Mouse (Mus musculus) frontal cortex, postnatal 14 days (tissue): Measurements from ENCODE around the gene Serpine2.

Source experiments
- DNase-seq, 2 experiments: peaks; one replicate each; pipeline ENCODE4 v3.0.0; 2022; ENCODE audit warnings: low spot score in 2 of 2

Serpine2 gene

GRCm38 (mm10) chr1:79757597-79757996 lies 103.4 kb downstream of the Serpine2 start:
- no peak for DNase-seq

GRCm38 (mm10) chr1:79757161-79757560 lies 103.8 kb downstream of the Serpine2 start:
- no peak for DNase-seq

GRCm38 (mm10) chr1:79756417-79756816 lies 104.6 kb downstream of the Serpine2 start:
- no peak for DNase-seq

GRCm38 (mm10) chr1:79755376-79755775 lies 105.6 kb downstream of the Serpine2 start:
- DNase-seq: no peak

- no peak for DNase-seq
Observed at GRCm38 (mm10) chr1:79754936-79755335, 106.0 kb downstream of the Serpine2 start.

- no peak for DNase-seq
Observed at GRCm38 (mm10) chr1:79753456-79753855, 107.5 kb downstream of the Serpine2 start.

GRCm38 (mm10) chr1:79752714-79753340 lies 108.2 kb downstream of the Serpine2 start:
- no peak for DNase-seq

- DNase-seq: no peak
Observed at GRCm38 (mm10) chr1:79752015-79752695, 108.8 kb downstream of the Serpine2 start.

- no peak for DNase-seq
Observed at GRCm38 (mm10) chr1:79751186-79751585, 109.8 kb downstream of the Serpine2 start.

- DNase-seq: no peak
Observed at GRCm38 (mm10) chr1:79746056-79746455, 114.9 kb downstream of the Serpine2 start.
